Comparison of ENCODE assay signal across 24 mouse cellular contexts in the genomic region with DNA sequence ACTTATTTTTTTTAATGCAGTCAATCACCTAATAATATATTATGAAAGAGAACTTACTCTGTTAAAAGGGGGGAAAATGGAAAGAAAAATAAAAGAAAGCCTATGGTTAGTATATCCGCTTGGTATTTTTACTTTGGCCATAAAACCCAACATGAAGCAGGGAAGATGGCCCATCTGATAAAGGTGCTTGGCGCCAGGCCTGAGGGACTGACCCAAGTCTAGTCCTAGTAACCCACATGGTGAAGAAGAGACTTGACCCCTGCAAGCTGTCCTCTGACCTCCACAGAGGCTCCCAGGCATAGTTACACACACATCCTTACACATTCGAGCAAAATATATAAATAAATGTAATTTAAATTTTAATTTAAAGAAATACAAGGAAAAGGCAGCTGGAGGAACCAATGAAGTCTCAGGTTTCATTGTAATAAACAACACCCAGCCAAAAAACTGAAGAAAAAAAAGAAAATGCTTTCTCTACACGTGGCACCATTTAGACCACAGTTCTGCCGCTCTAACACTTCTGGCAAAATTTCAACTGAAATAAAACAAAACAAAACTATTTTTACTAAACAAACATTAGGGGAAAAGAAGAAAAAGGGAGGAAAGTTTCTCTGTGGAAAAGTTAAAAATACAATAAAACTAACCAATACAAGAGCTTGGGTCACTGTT. TPM values are rescaled to one million over a fixed set of nuclear protein-coding genes. Genes with fewer than 3 reads are reported as not detected.
A peak's percentile ranks its signal among the peaks of the same experiment; 100 is the strongest.
DNase-seq lines count a peak whose midpoint lies in the region; ATAC-seq lines count a peak whose summit lies in the region.
"Had no signal": no experiment of that assay in that cellular context is flagged by ENCODE, and none has a peak within 500 bp of the region (broad histone marks: within the 10 kb centered on the region; RNA-seq: fewer than 3 reads in every experiment).

No protein-coding gene starts in this region.

- no peak for DNase-seq in lung, postnatal 25 days (ENCODE audit: low spot score)
- DNase-seq in 416B (ENCODE audit: low read depth) = peak; percentile 35
- no peak for DNase-seq in left cerebral cortex, postnatal 4 days
- DNase-seq in thymus, postnatal 36 days = no peak
- DNase-seq: adrenal gland, postnatal 25 days; cerebellum, adult 8-10 months; cerebellum, postnatal 36 days; embryo, embryonic 11 days; gastrocnemius, postnatal 25 days; heart, adult 2 months; heart, postnatal 14 days; kidney, postnatal 10 days; right cerebral cortex, postnatal 14 days; spleen, adult 18-20 months; thymus, postnatal 14 days had no signal

- peaks cover 14% of the 10 kb centered on the region for H3K36me3 ChIP-seq in kidney, embryonic 16.5 days (ENCODE audit: insufficient read depth, low read length)
- peaks cover 9% of the 10 kb centered on the region for H3K36me3 ChIP-seq in kidney, embryonic 14.5 days (ENCODE audit: control insufficient read depth, insufficient read depth, low read length)
- peaks cover 11% of the 10 kb centered on the region for H3K36me3 ChIP-seq in lung, embryonic 16.5 days (ENCODE audit: control insufficient read depth, insufficient read depth, low read length)
- peaks cover 18% of the 10 kb centered on the region for H3K36me3 ChIP-seq in limb, embryonic 13.5 days
- H3K36me3 ChIP-seq: midbrain, embryonic 15.5 days had no signal

- no peaks in the 10 kb centered on the region for H3K9me3 ChIP-seq in kidney, embryonic 16.5 days (ENCODE audit: low read length)
- H3K9me3 ChIP-seq in kidney, embryonic 14.5 days (ENCODE audit: control insufficient read depth, low read length) = peaks cover 3% of the 10 kb centered on the region; the same call in 1 of the 2 replicates
- H3K9me3 ChIP-seq in lung, embryonic 16.5 days (ENCODE audit: control insufficient read depth, low read length) = peaks cover 4% of the 10 kb centered on the region; the same call in 1 of the 2 replicates
- no peaks in the 10 kb centered on the region; the same call in 1 of the 2 replicates for H3K9me3 ChIP-seq in limb, embryonic 13.5 days
- H3K9me3 ChIP-seq: midbrain, embryonic 15.5 days had no signal

- H3K27me3 ChIP-seq in kidney, embryonic 16.5 days (ENCODE audit: insufficient read depth, low read length) = no peaks in the 10 kb centered on the region
- no peaks in the 10 kb centered on the region for H3K27me3 ChIP-seq in kidney, embryonic 14.5 days (ENCODE audit: control insufficient read depth, insufficient read depth, low read length)
- H3K27me3 ChIP-seq in lung, embryonic 16.5 days (ENCODE audit: control insufficient read depth, insufficient read depth, low read depth, low read length) = no peaks in the 10 kb centered on the region
- no peaks in the 10 kb centered on the region for H3K27me3 ChIP-seq in limb, embryonic 13.5 days
- H3K27me3 ChIP-seq: forebrain, embryonic 12.5 days; heart, embryonic 13.5 days; midbrain, embryonic 15.5 days had no signal

- no peak overlapping the region for H3K9ac ChIP-seq in kidney, embryonic 16.5 days (replicated peaks; ENCODE audit: low read length)
- no peak overlapping the region for H3K9ac ChIP-seq in kidney, embryonic 14.5 days (ENCODE audit: low read depth, low read length)
- H3K9ac ChIP-seq in lung, embryonic 16.5 days (ENCODE audit: low read length) = no peak overlapping the region
- no peak overlapping the region for H3K9ac ChIP-seq in limb, embryonic 13.5 days
- H3K9ac ChIP-seq: forebrain, embryonic 12.5 days; heart, embryonic 13.5 days; midbrain, embryonic 15.5 days had no signal

- intact Hi-C loops in left cerebral cortex, postnatal 4 days (cut with DNase I) = no loop called here

- no peak overlapping the region for H3K4me3 ChIP-seq in kidney, embryonic 16.5 days (ENCODE audit: low read length)
- H3K4me3 ChIP-seq in kidney, embryonic 14.5 days (ENCODE audit: low read length) = no peak overlapping the region
- H3K4me3 ChIP-seq in lung, embryonic 16.5 days (ENCODE audit: low read length) = no peak overlapping the region
- no peak overlapping the region for H3K4me3 ChIP-seq in limb, embryonic 13.5 days
- H3K4me3 ChIP-seq: forebrain, embryonic 12.5 days; heart, adult 2 months; heart, embryonic 13.5 days; midbrain, embryonic 15.5 days had no signal

- no peak overlapping the region for H3K4me2 ChIP-seq in kidney, embryonic 16.5 days (replicated peaks; ENCODE audit: low read depth, low read length)
- H3K4me2 ChIP-seq in kidney, embryonic 14.5 days (replicated peaks; ENCODE audit: low read depth, low read length) = no peak overlapping the region
- no peak overlapping the region for H3K4me2 ChIP-seq in lung, embryonic 16.5 days (ENCODE audit: low read depth, low read length)
- no peak overlapping the region for H3K4me2 ChIP-seq in limb, embryonic 13.5 days (replicated peaks)
- H3K4me2 ChIP-seq: forebrain, embryonic 12.5 days; heart, embryonic 13.5 days; midbrain, embryonic 15.5 days had no signal

- 56% methylated on average over 5 of the region's 5 CpGs for WGBS in kidney, embryonic 16.5 days
- 63% methylated on average over 5 of the region's 5 CpGs for WGBS in kidney, embryonic 14.5 days
- WGBS in lung, embryonic 16.5 days = 52% methylated on average over 5 of the region's 5 CpGs
- 53% methylated on average over 5 of the region's 5 CpGs for WGBS in limb, embryonic 13.5 days

- peaks cover 5% of the 10 kb centered on the region; the same call in 1 of the 2 replicates for H3K4me1 ChIP-seq in kidney, embryonic 16.5 days (ENCODE audit: insufficient read depth, low read length)
- peaks cover 6% of the 10 kb centered on the region; the same call in 1 of the 2 replicates for H3K4me1 ChIP-seq in kidney, embryonic 14.5 days (ENCODE audit: control insufficient read depth, insufficient read depth, low read length)
- H3K4me1 ChIP-seq in lung, embryonic 16.5 days (replicated peaks; ENCODE audit: control insufficient read depth, insufficient read depth, low read length) = no peaks in the 10 kb centered on the region; the same call in 1 of the 2 replicates
- peaks cover 14% of the 10 kb centered on the region for H3K4me1 ChIP-seq in limb, embryonic 13.5 days

- ATAC-seq in kidney, embryonic 16.5 days (ENCODE audit: low FRiP score, low TSS enrichment) = no peak
- ATAC-seq in kidney, embryonic 14.5 days (ENCODE audit: low FRiP score, low TSS enrichment) = no peak
- no peak for ATAC-seq in lung, embryonic 16.5 days (ENCODE audit: low read depth)
- ATAC-seq in limb, embryonic 13.5 days (ENCODE audit: low FRiP score, low read depth) = 0 out of 2 replicates have a peak, but pooled peaks have one; percentile 15
- ATAC-seq: hindbrain, postnatal 0 days; intestine, embryonic 16.5 days; midbrain, embryonic 15.5 days had no signal

- peak overlapping the region; percentile 21; the same call in 1 of the 2 replicates for H3K27ac ChIP-seq in kidney, embryonic 16.5 days (ENCODE audit: low read length)
- H3K27ac ChIP-seq in kidney, embryonic 14.5 days (ENCODE audit: low read depth, low read length) = no peak overlapping the region
- H3K27ac ChIP-seq in lung, embryonic 16.5 days (ENCODE audit: low read length) = peak overlapping the region; percentile 62
- H3K27ac ChIP-seq in limb, embryonic 13.5 days = peak overlapping the region; percentile 65
- H3K27ac ChIP-seq: heart, adult 2 months; heart, embryonic 13.5 days; hindbrain, postnatal 0 days; midbrain, embryonic 15.5 days had no signal

RNA-seq across cellular contexts. Expression of gene Tmem131l, which starts 28.8 kb away (rescaled TPM):
- 33.5 and 35.1 TPM in 2 replicates for polyA plus RNA-seq in kidney, embryonic 16.5 days (2015; fragmentation: Nextera tagmentation; extraction: Ambion mirVana)
- polyA plus RNA-seq in kidney, embryonic 14.5 days (2014; fragmentation: Nextera tagmentation; extraction: Ambion mirVana) = 45.3 and 53.1 TPM in 2 replicates
- polyA plus RNA-seq in lung, embryonic 16.5 days (2015; fragmentation: Nextera tagmentation; extraction: Ambion mirVana) = 46.4 and 47.0 TPM in 2 replicates
- polyA plus RNA-seq in limb, embryonic 13.5 days (2015; fragmentation: Nextera tagmentation; extraction: Ambion mirVana) = 60.0 and 62.5 TPM in 2 replicates
- total RNA-seq in left cerebral cortex, postnatal 4 days (2021) = 100 to 1,000 TPM in 1 of 2 experiments, 10 to 100 TPM in 1; 91.8 to 110 TPM
